Mouse (Mus musculus): Measurements from ENCODE around the gene Dnajc7.

DNA sequence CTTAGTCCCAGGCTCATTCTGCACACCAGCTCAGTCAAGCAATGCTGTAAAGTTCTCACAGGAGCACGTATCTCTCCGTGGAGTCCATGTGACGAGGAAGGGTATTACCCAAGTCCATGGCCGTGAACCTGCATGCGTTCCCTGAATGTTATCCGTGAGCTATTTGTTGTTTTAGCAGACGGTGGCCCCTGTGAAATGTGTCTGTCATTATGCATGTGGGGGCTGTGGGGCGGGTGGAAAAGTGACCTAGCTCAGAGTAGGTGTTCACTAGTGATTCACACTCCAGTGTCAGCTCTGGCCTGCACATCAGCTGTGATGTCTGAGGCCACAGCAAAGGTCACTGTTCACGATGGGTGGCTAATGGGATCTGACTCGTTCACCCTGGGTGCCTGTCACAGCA, 39.8 kb upstream of the Dnajc7 start:
- TF ChIP-seq CTCF (IDR thresholded peaks at IDR 0.05; ENCODE audit: insufficient read depth, low read length) (no peak), POLR2A (IDR thresholded peaks at IDR 0.05; ENCODE audit: borderline replicate concordance, extremely low read depth, low read depth, low read length) (no peak)
